Mouse (Mus musculus) liver, embryonic 14.5 days (tissue): ENCODE data around the gene Nectin2. TPM values are rescaled to one million over a fixed set of nuclear protein-coding genes. Genes with fewer than 3 reads are reported as not detected.

ENCODE experiments used
- ATAC-seq: fragments of 200-750 bp; cut with Nextera tagmentation; 2 replicates; pipeline ENCODE4 v1.8.0; 2017; ENCODE audit warnings: moderate number of reproducible peaks, mild to moderate bottlenecking, moderate library complexity; ENCODE audit not compliant: insufficient read depth
- DNase-seq, 3 experiments: peaks; one replicate each; pipeline ENCODE4 v3.0.0-alpha.2; 2012 to 2013; ENCODE audit warnings: low read depth in 3 of 3, low spot score in 3 of 3
- H3K27ac ChIP-seq: fragments of 300-500 bp; sonication (generic); 2 replicates; pipeline ENCODE4 v1.5.1; 2014; ENCODE audit warnings: moderate library complexity, mild to moderate bottlenecking, control low read depth, inconsistent platforms
- H3K27me3 ChIP-seq: fragments of 300-500 bp; sonication (generic); 2 replicates; pipeline ENCODE4 v1.6.1; 2014; ENCODE audit warnings: mild to moderate bottlenecking, low read length, moderate library complexity; ENCODE audit not compliant: control insufficient read depth, insufficient read depth
- H3K36me3 ChIP-seq: fragments of 300-500 bp; sonication (generic); replicated peaks from 2 replicates; pipeline ENCODE4 v1.6.1; 2014; ENCODE audit warnings: low read depth; ENCODE audit not compliant: control insufficient read depth, insufficient read depth
- H3K4me1 ChIP-seq, 2 experiments: fragments of 200-500 bp in 1 of 2; fragments of 300-500 bp in 1 of 2; sonication (generic) in 1 of 2; replicated peaks; 2 replicates each; pipeline ENCODE4 v1.6.1; 2012 to 2014; ENCODE audit warnings: antibody characterized with exemption in 1 of 2, inconsistent platforms in 1 of 2, low read length in 1 of 2; ENCODE audit not compliant: control insufficient read depth in 2 of 2, insufficient read depth in 2 of 2
- H3K4me2 ChIP-seq: fragments of 300-500 bp; sonication (generic); 2 replicates; pipeline ENCODE4 v1.6.1; 2014; ENCODE audit warnings: low read depth, mild to moderate bottlenecking, control low read depth, moderate library complexity
- H3K4me3 ChIP-seq, 2 experiments: fragments of 200-500 bp in 1 of 2; fragments of 300-500 bp in 1 of 2; sonication (generic) in 1 of 2; 2 replicates each; pipeline ENCODE4 v1.5.1; 2012 to 2014; ENCODE audit warnings: low read depth in 2 of 2, low read length in 2 of 2, mild to moderate bottlenecking in 2 of 2, control low read depth in 1 of 2, inconsistent platforms in 1 of 2, moderate library complexity in 1 of 2; ENCODE audit not compliant: insufficient read depth in 1 of 2
- H3K9ac ChIP-seq: fragments of 300-500 bp; sonication (generic); replicated peaks from 2 replicates; pipeline ENCODE4 v1.6.1; 2014; ENCODE audit warnings: mild to moderate bottlenecking, control low read depth, moderate library complexity
- H3K9me3 ChIP-seq: fragments of 300-500 bp; sonication (generic); 2 replicates; pipeline ENCODE4 v1.6.1; 2016; ENCODE audit warnings: low read length, mixed read lengths; ENCODE audit not compliant: control insufficient read depth
- CTCF ChIP-seq: IDR thresholded peaks from 2 replicates; pipeline ENCODE4 v1.5.1; 2016; ENCODE audit warnings: antibody characterized with exemption, low read depth, control low read depth
- EP300 ChIP-seq: IDR thresholded peaks from 2 replicates; pipeline ENCODE4 v1.6.1; 2016; ENCODE audit warnings: antibody characterized with exemption, low read depth
- WGBS: fragments of 180-500 bp; shearing (Covaris S2); extraction: QIAGEN DNeasy Blood & Tissue Kit; methylation state at CpG from one replicate; pipeline ENCODE4 v1.1.7; 2014; ENCODE audit not compliant: insufficient replicate concordance; 5-methylcytosine and 5-hydroxymethylcytosine counted together
- polyA plus RNA-seq, 2 experiments: library from polyadenylated mRNA; depleted of rRNA in 1 of 2; stranded (reverse) in 1 of 2; unstranded in 1 of 2; fragments of >200 nt; fragmentation: Nextera tagmentation in 1 of 2; extraction: Ambion mirVana in 1 of 2; gene quantifications; 2 replicates each; pipeline versions ENCODE4 v1.2.1 to v1.2.3; 2012 to 2014

Nectin2 gene
- polyA plus RNA-seq, 2 experiments: 7.8 to 10.2 TPM

DNA sequence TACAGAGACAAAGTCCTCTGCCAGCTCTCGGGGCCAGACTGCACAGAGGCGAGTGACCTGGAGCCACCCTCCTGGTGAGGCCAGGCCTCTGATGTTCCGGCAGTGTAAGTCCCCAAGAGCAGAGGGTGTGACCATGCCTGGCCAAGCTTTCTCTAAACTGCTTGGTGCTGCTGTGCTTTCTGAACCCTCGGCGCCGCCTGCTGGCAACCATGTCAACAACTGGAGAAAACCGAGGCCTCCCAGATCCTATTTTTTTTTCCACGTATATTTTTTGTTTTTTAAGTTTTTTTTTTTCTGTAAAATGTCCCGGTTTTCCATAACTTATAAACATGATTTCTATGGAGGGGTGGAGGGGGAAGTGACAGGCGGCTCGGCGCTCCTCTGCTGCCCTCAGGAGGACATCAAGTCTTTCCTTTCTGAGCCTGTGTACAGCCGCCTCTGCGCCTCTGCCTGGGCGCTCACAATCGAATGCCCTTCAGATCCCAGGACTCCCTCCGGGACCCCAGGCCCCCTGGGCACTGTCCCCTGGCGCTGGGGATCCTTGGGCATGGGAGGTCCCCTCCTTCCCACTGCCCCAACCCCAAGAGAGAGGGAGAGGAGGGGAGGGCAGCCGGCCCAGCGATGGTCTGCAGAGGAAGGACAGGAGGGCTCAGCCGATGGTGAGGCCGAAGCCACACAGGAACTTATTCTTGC lies 49.1 kb downstream of the Nectin2 start:
- H3K9me3 ChIP-seq: no peaks in the 10 kb centered on the region
- H3K4me3 ChIP-seq: no peak overlapping the region
- WGBS: 22% methylated on average over 22 of the region's 22 CpGs
- H3K27me3 ChIP-seq: no peaks in the 10 kb centered on the region
- ATAC-seq (peak; percentile 75), DNase-seq (no peak)
- H3K4me1 ChIP-seq: peaks cover 7 to 23% of the 10 kb centered on the region in 2 experiments
- H3K36me3 ChIP-seq: peaks cover 11% of the 10 kb centered on the region
- H3K27ac ChIP-seq: peak overlapping the region; percentile 53
- H3K4me2 ChIP-seq: no peak overlapping the region; the same call in 1 of the 2 replicates
- peak; percentile 82 for TF ChIP-seq CTCF
- no peak for TF ChIP-seq EP300
- no peak overlapping the region for H3K9ac ChIP-seq

DNA sequence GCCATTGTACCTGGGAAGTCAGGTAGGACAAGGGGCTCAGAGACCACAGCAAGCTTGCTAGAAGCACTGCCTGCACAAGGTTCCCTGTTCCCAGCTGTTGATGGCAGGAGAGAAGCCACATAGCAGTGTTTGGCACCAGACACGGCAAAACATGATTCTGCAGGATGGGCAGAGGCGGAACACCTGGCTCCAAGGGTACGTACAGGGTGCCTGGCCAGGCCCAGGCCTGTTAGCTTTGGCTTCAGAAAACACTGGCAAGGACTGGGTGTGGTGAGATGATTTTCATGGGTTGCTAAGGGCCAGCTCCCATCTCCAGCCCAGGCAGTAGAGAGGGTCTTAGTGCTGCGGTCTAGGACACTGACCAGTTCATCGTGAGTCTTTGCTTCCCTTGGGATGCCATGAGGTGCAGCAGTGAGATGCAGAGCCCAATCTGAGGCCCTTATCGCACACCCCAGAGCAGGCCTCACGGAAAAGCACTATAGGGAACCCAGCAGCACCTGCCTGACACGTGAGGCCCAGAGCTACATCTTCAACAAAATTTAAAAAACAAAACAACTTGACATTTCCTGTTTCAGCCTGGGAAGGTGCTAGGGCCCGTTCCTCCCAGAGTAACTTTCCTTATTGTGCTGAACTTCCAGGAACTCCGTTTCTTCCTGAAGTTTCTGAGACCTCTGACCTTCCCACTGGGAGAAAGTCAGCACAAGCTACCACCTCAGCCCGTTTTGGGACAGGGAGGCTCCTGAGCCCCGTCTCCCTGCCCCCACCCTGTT lies 49.8 kb downstream of the Nectin2 start:
- DNase-seq (no peak), ATAC-seq (peak; percentile 17; the same call in 1 of the 2 replicates)
- H3K27ac ChIP-seq: no peak overlapping the region; the same call in 1 of the 2 replicates
- 48% methylated on average over 12 of the region's 12 CpGs for WGBS
- H3K27me3 ChIP-seq: no peaks in the 10 kb centered on the region
- H3K4me1 ChIP-seq: peaks cover 8 to 29% of the 10 kb centered on the region in 2 experiments
- H3K9me3 ChIP-seq: no peaks in the 10 kb centered on the region
- H3K9ac ChIP-seq: no peak overlapping the region
- peak overlapping the region; percentile 16; the same call in 1 of the 2 replicates for H3K4me2 ChIP-seq
- H3K4me3 ChIP-seq: no peak overlapping the region
- TF ChIP-seq CTCF (no peak), EP300 (no peak)
- H3K36me3 ChIP-seq: peaks cover 11% of the 10 kb centered on the region

DNA sequence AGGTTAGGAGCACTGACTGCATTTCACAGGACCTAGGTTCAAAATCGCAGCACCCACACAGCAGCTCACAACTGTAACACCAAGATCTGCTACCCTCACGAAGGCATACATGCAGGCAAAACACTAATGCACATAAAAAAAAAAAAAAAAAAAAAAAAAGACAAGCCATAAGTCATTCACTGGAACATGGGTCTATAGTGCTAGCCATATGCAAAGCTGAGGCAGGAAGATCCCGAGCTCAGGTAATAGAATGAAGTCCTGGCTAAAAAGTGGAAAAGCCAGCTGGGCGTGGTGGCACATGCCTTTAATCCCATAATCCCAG lies 50.5 kb downstream of the Nectin2 start:
- DNase-seq (no peak), ATAC-seq (no peak)
- no peaks in the 10 kb centered on the region for H3K9me3 ChIP-seq
- no peak overlapping the region for H3K9ac ChIP-seq
- no peak overlapping the region for H3K4me2 ChIP-seq
- H3K27ac ChIP-seq: no peak overlapping the region
- 42% methylated on average over 4 of the region's 4 CpGs for WGBS
- peaks cover 11% of the 10 kb centered on the region for H3K36me3 ChIP-seq
- no peaks in the 10 kb centered on the region for H3K27me3 ChIP-seq
- H3K4me1 ChIP-seq: peaks cover 15 to 36% of the 10 kb centered on the region in 2 experiments
- TF ChIP-seq EP300 (no peak), CTCF (no peak)
- H3K4me3 ChIP-seq: no peak overlapping the region

DNA sequence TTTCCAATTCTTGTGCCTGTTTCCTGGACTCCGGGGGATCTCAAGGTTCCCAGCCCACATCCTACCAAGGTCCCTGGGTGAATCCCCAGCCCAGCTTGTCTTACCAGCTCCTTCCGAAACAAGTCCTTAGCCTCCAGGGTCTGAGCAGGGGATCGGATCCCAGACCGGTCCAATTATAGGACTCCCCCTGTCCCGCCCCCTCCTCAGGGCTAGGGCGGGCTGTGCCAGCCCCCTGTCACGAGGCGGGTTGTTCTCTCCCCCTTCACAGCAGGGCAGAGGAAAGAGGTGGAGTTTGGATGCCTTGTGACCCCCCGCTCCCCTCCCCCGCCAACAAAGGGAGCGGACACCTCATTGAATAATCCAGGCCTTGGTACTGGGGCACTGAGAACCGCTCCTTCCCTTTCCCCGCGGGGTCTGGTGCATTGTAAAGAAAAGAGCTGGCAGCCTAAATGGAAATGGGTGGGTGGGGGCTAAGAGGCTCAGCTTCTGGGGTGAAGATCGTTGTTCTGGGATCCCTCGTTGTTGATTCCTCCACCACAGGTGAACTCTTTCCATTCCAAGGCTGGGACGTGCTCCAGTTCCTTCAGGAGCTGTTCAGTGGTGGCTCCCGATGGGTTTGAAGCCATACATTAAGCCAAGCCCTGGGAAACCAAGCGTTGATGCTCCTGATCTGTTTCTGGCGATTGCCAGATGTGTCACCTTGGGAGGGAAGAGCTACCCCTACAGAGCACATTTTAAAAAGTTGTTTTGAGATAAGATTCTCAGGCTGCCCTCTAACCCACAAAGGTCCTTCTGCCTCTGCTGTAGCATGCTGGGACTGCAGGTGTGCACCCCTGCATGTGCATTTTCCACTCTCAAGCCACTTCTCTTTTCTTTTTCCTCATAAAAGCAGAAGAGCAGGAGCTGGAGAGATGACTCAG lies 51.1 kb downstream of the Nectin2 start, which contains the start of gene Apoe:
Gene Apoe, minus strand, starts transcription at position 282 of the 920 bp plus-strand sequence.
- TF ChIP-seq CTCF: no peak; the same call in 1 of the 2 replicates
- no peak for TF ChIP-seq EP300
- Histone ChIP-seq H3K36me3 (peaks cover 11% of the 10 kb centered on the region), H3K27me3 (no peaks in the 10 kb centered on the region), H3K4me1 (peaks cover 20 to 42% of the 10 kb centered on the region in 2 experiments), H3K9ac (peak within 1 kb of the TSS; percentile 45), H3K9me3 (no peaks in the 10 kb centered on the region), H3K27ac (peak within 1 kb of the TSS; percentile 7; the same call in 1 of the 2 replicates), H3K4me3 (peak within 1 kb of the TSS; percentile 54 to 66), H3K4me2 (peak within 1 kb of the TSS; percentile 52)
- DNase-seq (no peak), ATAC-seq (peak; percentile 52)
- WGBS: 2% methylated on average over 20 of the region's 20 CpGs
